ENCODE assay signal across 17 mouse cellular contexts in the genomic region with DNA sequence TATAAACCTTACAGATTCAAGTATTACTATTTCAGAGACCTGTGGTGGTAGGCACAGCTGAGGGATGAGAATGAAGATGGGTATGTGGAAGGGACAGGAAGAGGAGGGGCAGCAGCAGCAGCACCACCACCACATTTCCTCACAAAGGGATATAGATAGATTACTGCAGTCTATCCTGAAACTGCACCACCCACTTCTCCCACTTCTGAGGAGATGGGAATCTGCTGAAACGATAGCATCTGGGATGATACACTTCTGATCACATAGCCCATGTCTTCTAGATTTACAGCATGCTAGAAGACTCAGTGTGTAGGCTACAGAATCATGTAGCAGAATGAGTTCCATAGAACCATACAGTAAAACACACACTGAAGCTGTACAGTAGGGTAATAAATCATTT. TPM values are rescaled to one million over a fixed set of nuclear protein-coding genes. Genes with fewer than 3 reads are reported as not detected.
DNase-seq lines count a peak whose midpoint lies in the region; ATAC-seq and TF ChIP-seq lines count a peak whose summit lies in the region.
"Had no signal": no experiment of that assay in that cellular context is flagged by ENCODE, and none has a peak within 500 bp of the region (broad histone marks: within the 10 kb centered on the region; RNA-seq: fewer than 3 reads in every experiment).

No protein-coding gene starts in this region.

- H3K9me3 ChIP-seq in heart, postnatal 0 days (replicated peaks; ENCODE audit: control insufficient read depth, low read length): no peaks in the 10 kb centered on the region
- no peaks in the 10 kb centered on the region for H3K9me3 ChIP-seq in stomach, embryonic 16.5 days (replicated peaks; ENCODE audit: control insufficient read depth, low read length)
- H3K9me3 ChIP-seq: embryonic facial prominence, embryonic 12.5 days; forebrain, embryonic 15.5 days; hindbrain, embryonic 13.5 days had no signal

- no peak for TF ChIP-seq EP300 in heart, postnatal 0 days (IDR thresholded peaks at IDR 0.05; ENCODE audit: low read depth)

- no peak for TF ChIP-seq CTCF in heart, postnatal 0 days (IDR thresholded peaks at IDR 0.05; ENCODE audit: low read depth)

- peak; percentile 40 for DNase-seq in heart, adult 11 months
- DNase-seq in heart, postnatal 25 days (ENCODE audit: low spot score): no peak
- DNase-seq in heart, postnatal 0 days (ENCODE audit: low spot score): no peak
- DNase-seq in heart, postnatal 36 days: no peak
- peak; percentile 54 for DNase-seq in brain, adult 2 months (ENCODE audit: low read depth, low spot score)
- DNase-seq in thymus, postnatal 4 days: no peak
- DNase-seq: adrenal gland, adult 2 months; cerebellum, adult 11-12 months; cerebellum, adult 9-10 months; cerebellum, postnatal 25 days; gastrocnemius, postnatal 36 days; kidney, adult 2 months had no signal

- peaks cover 24% of the 10 kb centered on the region for H3K4me1 ChIP-seq in heart, postnatal 0 days (ENCODE audit: control insufficient read depth, insufficient read depth)
- peaks cover 16% of the 10 kb centered on the region for H3K4me1 ChIP-seq in stomach, embryonic 16.5 days (ENCODE audit: control insufficient read depth, insufficient read depth, low read length)

- WGBS in heart, postnatal 0 days: 80% methylated on average over 1 of the region's 1 CpGs
- WGBS in stomach, embryonic 16.5 days: 90% methylated on average over 1 of the region's 1 CpGs

- no peak for ATAC-seq in heart, postnatal 0 days (ENCODE audit: insufficient read depth, low read depth)
- ATAC-seq in stomach, embryonic 16.5 days (ENCODE audit: insufficient read depth, low FRiP score): no peak
- ATAC-seq: forebrain, embryonic 15.5 days; hindbrain, postnatal 0 days had no signal

- H3K27me3 ChIP-seq in heart, postnatal 0 days (ENCODE audit: control insufficient read depth, insufficient read depth, low read length): no peaks in the 10 kb centered on the region
- H3K27me3 ChIP-seq in stomach, embryonic 16.5 days (ENCODE audit: control insufficient read depth, insufficient read depth, low read length): no peaks in the 10 kb centered on the region
- H3K27me3 ChIP-seq: embryonic facial prominence, embryonic 12.5 days; forebrain, embryonic 15.5 days; hindbrain, embryonic 13.5 days had no signal

- H3K4me2 ChIP-seq in heart, postnatal 0 days (ENCODE audit: low read depth, low read length): no peak overlapping the region
- no peak overlapping the region for H3K4me2 ChIP-seq in stomach, embryonic 16.5 days (ENCODE audit: low read depth, low read length)
- H3K4me2 ChIP-seq: embryonic facial prominence, embryonic 12.5 days; forebrain, embryonic 15.5 days; hindbrain, embryonic 13.5 days had no signal

- peaks cover 18% of the 10 kb centered on the region for H3K36me3 ChIP-seq in heart, postnatal 0 days (replicated peaks; ENCODE audit: control insufficient read depth, insufficient read depth, low read length)
- H3K36me3 ChIP-seq in stomach, embryonic 16.5 days (ENCODE audit: control insufficient read depth, insufficient read depth, low read length): no peaks in the 10 kb centered on the region

- intact Hi-C loops in heart, postnatal 25 days (cut with DNase I): no loop called here
- intact Hi-C loops in heart, postnatal 36 days (cut with DNase I): no loop called here

- H3K4me3 ChIP-seq in heart, postnatal 0 days (ENCODE audit: low read depth, low read length): no peak overlapping the region
- H3K4me3 ChIP-seq in stomach, embryonic 16.5 days (replicated peaks; ENCODE audit: low read length): no peak overlapping the region
- H3K4me3 ChIP-seq: embryonic facial prominence, embryonic 12.5 days; forebrain, embryonic 15.5 days; hindbrain, embryonic 13.5 days had no signal

- no peak overlapping the region for H3K9ac ChIP-seq in heart, postnatal 0 days (replicated peaks; ENCODE audit: low read depth, low read length)
- no peak overlapping the region for H3K9ac ChIP-seq in stomach, embryonic 16.5 days (ENCODE audit: low read length)
- H3K9ac ChIP-seq: embryonic facial prominence, embryonic 12.5 days; forebrain, embryonic 15.5 days; hindbrain, embryonic 13.5 days had no signal

- H3K27ac ChIP-seq in heart, postnatal 0 days (ENCODE audit: low read depth): peak overlapping the region; percentile 84
- peak overlapping the region; percentile 79 for H3K27ac ChIP-seq in stomach, embryonic 16.5 days (ENCODE audit: low read length)
- H3K27ac ChIP-seq: embryonic facial prominence, embryonic 12.5 days; forebrain, embryonic 15.5 days; hindbrain, embryonic 13.5 days; hindbrain, postnatal 0 days had no signal

RNA-seq across cellular contexts. Expression of gene Slc35d1, which starts 37.3 kb away (rescaled TPM):
- total RNA-seq in heart, postnatal 25 days (2021): 1 to 10 TPM; 6.7 to 7.7 TPM
- 2.6 and 4.8 TPM in 2 replicates for total RNA-seq in heart, postnatal 0 days (2014; rRNA removed; ENCODE audit: low replicate concordance)
- polyA plus RNA-seq in heart, postnatal 0 days (2015; fragmentation: Nextera tagmentation; extraction: Ambion mirVana): 3.4 and 4.2 TPM in 2 replicates
- 10 to 100 TPM in 1 of 2 experiments, 1 to 10 TPM in 1; 6.0 to 10.1 TPM for total RNA-seq in heart, postnatal 36 days (2021)
- polyA plus RNA-seq in stomach, embryonic 16.5 days (2015; fragmentation: Nextera tagmentation; extraction: Ambion mirVana): 6.9 and 9.0 TPM in 2 replicates

Comparison
In these comparisons a context has a peak if more than half of its experiments do, and no peak if none do; other contexts are left out.
1. DNase-seq: peak in heart, adult 11 months (single experiment) and brain, adult 2 months (single experiment); none in heart, postnatal 25 days (single experiment), heart, postnatal 0 days (single experiment), heart, postnatal 36 days (0 of 2) and thymus, postnatal 4 days (single experiment).